ENCODE assay signal across 20 mouse cellular contexts in genomic region chr11:114003195-114003594, GRCm38 (mm10).
DNase-seq lines count a peak whose midpoint lies in the region; ATAC-seq and TF ChIP-seq lines count a peak whose summit lies in the region.
"Had no signal": no experiment of that assay in that cellular context is flagged by ENCODE, and none has a peak within 500 bp of the region (broad histone marks: within the 10 kb centered on the region; RNA-seq: fewer than 3 reads in every experiment).

No protein-coding gene starts in this region.

- WGBS in lung, adult 2 months: 55% methylated on average over 3 of the region's 3 CpGs
- WGBS in lung, postnatal 0 days: 45% methylated on average over 3 of the region's 3 CpGs
- 59% methylated on average over 3 of the region's 3 CpGs for WGBS in intestine, embryonic 15.5 days

- peak; percentile 33 for DNase-seq in gastrocnemius, postnatal 10 days
- no peak for DNase-seq in gastrocnemius, postnatal 25 days
- DNase-seq in lung, adult 18-20 months: peak; percentile 37 to 52
- no peak for DNase-seq in lung, adult 2 months
- DNase-seq in lung, postnatal 0 days (ENCODE audit: low spot score): peak; percentile 83
- no peak for DNase-seq in adrenal gland, postnatal 25 days
- DNase-seq: adrenal gland, postnatal 36 days; cerebellum, adult 11 months; cerebellum, adult 9-11 months; kidney, adult 18-20 months; liver, embryonic 13.5 days; spleen, adult 18-20 months had no signal

- no peak for TF ChIP-seq CTCF in lung, adult 2 months (IDR thresholded peaks at IDR 0.05; ENCODE audit: insufficient read depth, low read length)
- no peak for TF ChIP-seq CTCF in lung, postnatal 0 days (IDR thresholded peaks at IDR 0.05)

- 0 out of 2 replicates have a peak, but pooled peaks have one; percentile 39 for TF ChIP-seq EP300 in lung, postnatal 0 days (IDR thresholded peaks at IDR 0.05)

- H3K4me2 ChIP-seq in lung, postnatal 0 days (replicated peaks; ENCODE audit: low read depth, low read length): no peak overlapping the region
- no peak overlapping the region for H3K4me2 ChIP-seq in intestine, embryonic 15.5 days (replicated peaks)
- H3K4me2 ChIP-seq: heart, embryonic 15.5 days; liver, embryonic 13.5 days; neural tube, embryonic 15.5 days had no signal

- no peak overlapping the region for H3K4me3 ChIP-seq in lung, adult 2 months (replicated peaks; ENCODE audit: extremely low read depth, low read depth, low read length)
- no peak overlapping the region for H3K4me3 ChIP-seq in lung, postnatal 0 days (ENCODE audit: low read depth, low read length)
- H3K4me3 ChIP-seq in intestine, embryonic 15.5 days (replicated peaks): no peak overlapping the region
- H3K4me3 ChIP-seq: forebrain, embryonic 10.5 days; heart, adult 2 months; heart, embryonic 15.5 days; left cerebral cortex, adult 2 months; liver, embryonic 13.5 days; midbrain, embryonic 10.5 days; neural tube, embryonic 15.5 days had no signal

- no peak for TF ChIP-seq POLR2A in lung, adult 2 months (IDR thresholded peaks at IDR 0.05; ENCODE audit: borderline replicate concordance, extremely low read depth, low read depth, low read length)

- peak; percentile 75 for ATAC-seq in lung, postnatal 0 days
- no peak for ATAC-seq in intestine, embryonic 15.5 days
- ATAC-seq: forebrain, embryonic 16.5 days had no signal

- no peaks in the 10 kb centered on the region for H3K4me1 ChIP-seq in lung, adult 2 months (ENCODE audit: control insufficient read depth, insufficient read depth, low read length)
- H3K4me1 ChIP-seq in lung, postnatal 0 days (ENCODE audit: insufficient read depth, low read depth, low read length): no peaks in the 10 kb centered on the region
- no peaks in the 10 kb centered on the region for H3K4me1 ChIP-seq in intestine, embryonic 15.5 days (replicated peaks)
- H3K4me1 ChIP-seq: liver, embryonic 13.5 days had no signal

- H3K36me3 ChIP-seq in lung, postnatal 0 days (ENCODE audit: insufficient read depth, low read length): no peaks in the 10 kb centered on the region
- H3K36me3 ChIP-seq in intestine, embryonic 15.5 days: no peaks in the 10 kb centered on the region
- H3K36me3 ChIP-seq: forebrain, embryonic 10.5 days; heart, embryonic 15.5 days; liver, embryonic 13.5 days; midbrain, embryonic 10.5 days; neural tube, embryonic 15.5 days had no signal

- no peaks in the 10 kb centered on the region for H3K9me3 ChIP-seq in lung, postnatal 0 days (ENCODE audit: low read length)
- H3K9me3 ChIP-seq in intestine, embryonic 15.5 days: no peaks in the 10 kb centered on the region
- H3K9me3 ChIP-seq: forebrain, embryonic 10.5 days; heart, embryonic 15.5 days; liver, embryonic 13.5 days; midbrain, embryonic 10.5 days; neural tube, embryonic 15.5 days had no signal

- H3K9ac ChIP-seq in lung, postnatal 0 days (replicated peaks; ENCODE audit: low read depth): no peak overlapping the region
- no peak overlapping the region for H3K9ac ChIP-seq in intestine, embryonic 15.5 days
- H3K9ac ChIP-seq: heart, embryonic 15.5 days; liver, embryonic 13.5 days; neural tube, embryonic 15.5 days had no signal

- no peaks in the 10 kb centered on the region for H3K27me3 ChIP-seq in lung, postnatal 0 days (replicated peaks; ENCODE audit: insufficient read depth, low read length)
- no peaks in the 10 kb centered on the region for H3K27me3 ChIP-seq in intestine, embryonic 15.5 days (replicated peaks)
- H3K27me3 ChIP-seq: liver, embryonic 13.5 days; neural tube, embryonic 15.5 days had no signal

- no peak overlapping the region for H3K27ac ChIP-seq in lung, postnatal 0 days (ENCODE audit: low read length)
- H3K27ac ChIP-seq in intestine, embryonic 15.5 days: no peak overlapping the region
- H3K27ac ChIP-seq: forebrain, embryonic 10.5 days; heart, adult 2 months; heart, embryonic 15.5 days; left cerebral cortex, adult 2 months; liver, embryonic 13.5 days; midbrain, embryonic 10.5 days; neural tube, embryonic 15.5 days had no signal

Comparison
In these comparisons a context has a peak if more than half of its experiments do, and no peak if none do; other contexts are left out.
1. DNase-seq: peak in gastrocnemius, postnatal 10 days (single experiment), lung, adult 18-20 months (2 of 2) and lung, postnatal 0 days (single experiment); none in gastrocnemius, postnatal 25 days (single experiment), lung, adult 2 months (single experiment) and adrenal gland, postnatal 25 days (single experiment).